Mouse (Mus musculus) hindbrain, embryonic 16.5 days (tissue): Measurements from ENCODE around the gene Rps16. TPM values are rescaled to one million over a fixed set of nuclear protein-coding genes. Genes with fewer than 3 reads are reported as not detected.

ENCODE experiments used
- ATAC-seq: fragments of 200-750 bp; cut with Nextera tagmentation; 2 replicates; pipeline ENCODE4 v1.8.0; 2017; ENCODE audit warnings: moderate TSS enrichment, moderate library complexity
- H3K27ac ChIP-seq: fragments of 300-500 bp; sonication (generic); 2 replicates; pipeline ENCODE4 v1.5.1; 2014; ENCODE audit warnings: low read depth, mild to moderate bottlenecking, control low read depth, low read length, moderate library complexity
- H3K27me3 ChIP-seq: fragments of 300-500 bp; sonication (generic); replicated peaks from 2 replicates; pipeline ENCODE4 v1.6.1; 2014; ENCODE audit warnings: low read length; ENCODE audit not compliant: control insufficient read depth, insufficient read depth
- H3K36me3 ChIP-seq: fragments of 300-500 bp; sonication (generic); 2 replicates; pipeline ENCODE4 v1.6.1; 2014; ENCODE audit warnings: mild to moderate bottlenecking, low read length, moderate library complexity, mixed read lengths; ENCODE audit not compliant: control insufficient read depth, insufficient read depth
- H3K4me1 ChIP-seq: fragments of 300-500 bp; sonication (generic); 2 replicates; pipeline ENCODE4 v1.6.1; 2014; ENCODE audit warnings: low read depth, low read length; ENCODE audit not compliant: control insufficient read depth, insufficient read depth
- H3K4me2 ChIP-seq: fragments of 300-500 bp; sonication (generic); 2 replicates; pipeline ENCODE4 v1.6.1; 2014; ENCODE audit warnings: mild to moderate bottlenecking, low read length, control low read depth, moderate library complexity
- H3K4me3 ChIP-seq: fragments of 300-500 bp; sonication (generic); 2 replicates; pipeline ENCODE4 v1.5.1; 2014; ENCODE audit warnings: mild to moderate bottlenecking, low read length, control low read depth, moderate library complexity
- H3K9ac ChIP-seq: fragments of 300-500 bp; sonication (generic); 2 replicates; pipeline ENCODE4 v1.6.1; 2014; ENCODE audit warnings: low read depth, mild to moderate bottlenecking, control low read depth, low read length, moderate library complexity
- H3K9me3 ChIP-seq: fragments of 300-500 bp; sonication (generic); 2 replicates; pipeline ENCODE4 v1.6.1; 2014; ENCODE audit warnings: mild to moderate bottlenecking, low read length, moderate library complexity; ENCODE audit not compliant: control insufficient read depth
- WGBS: fragments of 180-500 bp; shearing (Covaris S2); extraction: QIAGEN DNeasy Blood & Tissue Kit; methylation state at CpG from one replicate; pipeline ENCODE4 v1.1.7; 2014; 5-methylcytosine and 5-hydroxymethylcytosine counted together
- polyA plus RNA-seq: library from polyadenylated mRNA; unstranded; fragments of >200 nt; fragmentation: Nextera tagmentation; extraction: Ambion mirVana; gene quantifications from 2 replicates; pipeline ENCODE4 v1.2.1, GENCODE M21; 2015

Gene Rps16
- polyA plus RNA-seq, 1 experiment from 2014 or later, result 440 TPM

- 90% methylated on average over 14 of the region's 16 CpGs for WGBS
- Histone ChIP-seq H3K4me2 (no peak overlapping the region), H3K27me3 (no peaks in the 10 kb centered on the region), H3K9me3 (no peaks in the 10 kb centered on the region), H3K27ac (no peak overlapping the region), H3K36me3 (0 out of 2 replicates have a peak, but pooled peaks cover 10% of the 10 kb centered on the region), H3K9ac (no peak overlapping the region), H3K4me3 (no peak overlapping the region), H3K4me1 (peaks cover 16% of the 10 kb centered on the region)
- ATAC-seq, result no peak
Measured at GRCm38 (mm10) chr7:28368276-28368920, 17.9 kb downstream of the Rps16 start.

GRCm38 (mm10) chr7:28370051-28370450 lies 19.6 kb downstream of the Rps16 start:
- Histone ChIP-seq H3K9me3 (no peaks in the 10 kb centered on the region), H3K27ac (no peak overlapping the region), H3K27me3 (no peaks in the 10 kb centered on the region), H3K4me3 (no peak overlapping the region), H3K36me3 (0 out of 2 replicates have a peak, but pooled peaks cover 4% of the 10 kb centered on the region), H3K9ac (no peak overlapping the region; the same call in 1 of the 2 replicates), H3K4me2 (peak overlapping the region; percentile 74), H3K4me1 (peaks cover 16% of the 10 kb centered on the region)
- 91% methylated on average over 14 of the region's 14 CpGs for WGBS
- no peak for ATAC-seq

GRCm38 (mm10) chr7:28370977-28371513 lies 20.6 kb downstream of the Rps16 start:
- Histone ChIP-seq H3K9ac (peak overlapping the region; percentile 73), H3K36me3 (0 out of 2 replicates have a peak, but pooled peaks cover 4% of the 10 kb centered on the region), H3K4me1 (peaks cover 22% of the 10 kb centered on the region), H3K4me3 (peak overlapping the region; percentile 57), H3K27me3 (no peaks in the 10 kb centered on the region), H3K27ac (peak overlapping the region; percentile 88), H3K9me3 (no peaks in the 10 kb centered on the region), H3K4me2 (peak overlapping the region; percentile 74)
- 7% methylated on average over 11 of the region's 11 CpGs for WGBS
- no peak for ATAC-seq

- Histone ChIP-seq H3K36me3 (0 out of 2 replicates have a peak, but pooled peaks cover 4% of the 10 kb centered on the region), H3K4me1 (peaks cover 27% of the 10 kb centered on the region), H3K9ac (peak overlapping the region; percentile 73), H3K4me2 (peak overlapping the region; percentile 74), H3K9me3 (no peaks in the 10 kb centered on the region), H3K27me3 (no peaks in the 10 kb centered on the region), H3K4me3 (peak overlapping the region; percentile 57), H3K27ac (peak overlapping the region; percentile 88)
- under 1% methylated on average over 34 of the region's 43 CpGs for WGBS
- ATAC-seq, result no peak
Measured at GRCm38 (mm10) chr7:28371514-28371989, 21.1 kb downstream of the Rps16 start.

- peaks cover 28% of the 10 kb centered on the region for H3K4me1 ChIP-seq
- no peaks in the 10 kb centered on the region for H3K27me3 ChIP-seq
- H3K27ac ChIP-seq, result peak within 1 kb of the TSS; percentile 88
- ATAC-seq, result peak; percentile 91
- under 1% methylated on average over 54 of the region's 66 CpGs for WGBS
- H3K9ac ChIP-seq, result peak within 1 kb of the TSS; percentile 73
- H3K9me3 ChIP-seq, result no peaks in the 10 kb centered on the region
- peak within 1 kb of the TSS; percentile 74 for H3K4me2 ChIP-seq
- H3K4me3 ChIP-seq, result peak within 1 kb of the TSS; percentile 57
- H3K36me3 ChIP-seq, result no peaks in the 10 kb centered on the region
Measured at GRCm38 (mm10) chr7:28372251-28373108, 22.0 kb downstream of the Rps16 start, which contains the start of gene Plekhg2. Gene Plekhg2 (minus strand): TSS chr7:28372599.

- H3K4me3 ChIP-seq, result peak overlapping the region; percentile 57
- H3K27me3 ChIP-seq, result no peaks in the 10 kb centered on the region
- ATAC-seq, result peak; percentile 31
- H3K27ac ChIP-seq, result peak overlapping the region; percentile 88
- no peaks in the 10 kb centered on the region for H3K9me3 ChIP-seq
- H3K4me2 ChIP-seq, result peak overlapping the region; percentile 74
- WGBS, result under 1% methylated on average over 9 of the region's 9 CpGs
- peak overlapping the region; percentile 43; the same call in 1 of the 2 replicates for H3K9ac ChIP-seq
- H3K36me3 ChIP-seq, result no peaks in the 10 kb centered on the region
- H3K4me1 ChIP-seq, result peaks cover 33% of the 10 kb centered on the region
Measured at GRCm38 (mm10) chr7:28373131-28373581, 22.7 kb downstream of the Rps16 start.

GRCm38 (mm10) chr7:28373891-28374495 lies 23.5 kb downstream of the Rps16 start:
- no peak for ATAC-seq
- WGBS, result 80% methylated on average over 7 of the region's 7 CpGs
- 0 out of 2 replicates have a peak overlapping the region, but pooled peaks have one; percentile 39 for H3K27ac ChIP-seq
- H3K4me1 ChIP-seq, result peaks cover 39% of the 10 kb centered on the region
- no peak overlapping the region for H3K9ac ChIP-seq
- no peaks in the 10 kb centered on the region for H3K27me3 ChIP-seq
- no peak overlapping the region for H3K4me3 ChIP-seq
- no peaks in the 10 kb centered on the region for H3K9me3 ChIP-seq
- H3K36me3 ChIP-seq, result no peaks in the 10 kb centered on the region
- no peak overlapping the region for H3K4me2 ChIP-seq

GRCm38 (mm10) chr7:28374647-28375046 lies 24.2 kb downstream of the Rps16 start:
- Histone ChIP-seq H3K27ac (no peak overlapping the region; the same call in 1 of the 2 replicates), H3K4me1 (peaks cover 44% of the 10 kb centered on the region), H3K36me3 (no peaks in the 10 kb centered on the region), H3K9ac (no peak overlapping the region), H3K9me3 (no peaks in the 10 kb centered on the region), H3K4me2 (no peak overlapping the region), H3K4me3 (no peak overlapping the region), H3K27me3 (no peaks in the 10 kb centered on the region)
- no peak for ATAC-seq
- WGBS, result 77% methylated on average over 10 of the region's 10 CpGs
